Mouse (Mus musculus): ENCODE results near the gene Gm5741. TPM values are rescaled to one million over a fixed set of nuclear protein-coding genes. Genes with fewer than 3 reads are reported as not detected.

The Gm5741 gene
- polyA plus RNA-seq (2016; fragmentation: Nextera tagmentation; extraction: Ambion mirVana) = 0.79 TPM in 1 of 2 replicates, not detected in the other

DNA sequence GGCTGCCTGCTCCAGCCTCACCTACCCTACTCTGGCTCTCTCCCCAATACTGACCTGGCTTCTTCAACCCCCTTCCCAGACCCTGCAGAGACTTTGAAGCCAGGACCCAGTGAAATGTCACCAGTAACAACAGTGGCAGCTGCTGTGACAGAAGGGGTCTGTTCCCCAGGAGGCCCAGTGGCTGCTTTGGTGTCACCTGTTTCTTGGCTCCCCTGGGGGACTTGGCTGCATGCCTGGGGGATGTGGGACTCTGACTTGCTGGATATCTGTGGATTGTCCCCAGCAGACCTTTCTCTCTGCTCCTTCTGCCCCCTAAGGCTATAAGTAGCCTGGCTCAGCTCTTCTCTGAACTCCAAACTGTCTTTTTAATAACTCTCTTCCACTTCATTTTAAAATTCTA lies at the start of gene Gm5741:
Gm5741 (minus strand) TSS at position 1 of the 400 bp plus-strand sequence.
- DNase-seq (ENCODE audit: low spot score) = no peak
- H3K4me1 ChIP-seq = peaks cover 17% of the 10 kb centered on the region
- peaks cover 28% of the 10 kb centered on the region for H3K36me3 ChIP-seq
- no peaks in the 10 kb centered on the region for H3K27me3 ChIP-seq (ENCODE audit: low read depth, poor library complexity, severe bottlenecking)
- no peak within 1 kb of the TSS for H3K27ac ChIP-seq
- H3K9me3 ChIP-seq (replicated peaks) = no peaks in the 10 kb centered on the region
- no peak within 1 kb of the TSS for H3K4me3 ChIP-seq

DNA sequence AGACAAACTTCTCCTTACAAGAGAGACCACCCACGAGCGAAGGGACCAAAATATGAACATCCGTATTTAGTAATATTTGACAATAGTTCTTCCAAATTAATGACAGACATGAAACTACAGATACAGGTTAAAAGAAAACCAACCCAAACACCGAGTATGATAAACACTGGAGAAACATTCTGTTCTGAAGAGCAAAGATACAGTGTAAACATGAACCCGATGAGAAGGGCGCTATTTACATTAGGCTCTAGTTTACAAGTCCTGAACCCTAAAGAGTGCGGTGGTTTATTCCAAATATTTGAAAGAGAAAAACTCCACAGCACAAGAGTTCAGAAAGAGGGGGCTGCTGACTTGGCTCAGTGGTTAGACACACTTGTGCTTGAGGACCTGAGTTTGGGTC lies 49.2 kb upstream of the Gm5741 start:
- H3K4me1 ChIP-seq = peaks cover 3% of the 10 kb centered on the region
- H3K4me3 ChIP-seq = no peak overlapping the region
- peaks cover 5% of the 10 kb centered on the region; the same call in 1 of the 2 replicates for H3K36me3 ChIP-seq
- DNase-seq (ENCODE audit: low spot score) = no peak
- WGBS = 92% methylated on average over 7 of the region's 7 CpGs
- H3K27ac ChIP-seq = no peak overlapping the region
- no peaks in the 10 kb centered on the region for H3K27me3 ChIP-seq (ENCODE audit: low read depth, poor library complexity, severe bottlenecking)
- H3K9me3 ChIP-seq (replicated peaks) = no peaks in the 10 kb centered on the region

- DNase-seq (ENCODE audit: low spot score) = no peak
- H3K36me3 ChIP-seq = peaks cover 18% of the 10 kb centered on the region
- H3K4me1 ChIP-seq = peaks cover 3% of the 10 kb centered on the region
- H3K27ac ChIP-seq = no peak overlapping the region
- no peak overlapping the region for H3K4me3 ChIP-seq
- no peaks in the 10 kb centered on the region for H3K9me3 ChIP-seq (replicated peaks)
- 79% methylated on average over 4 of the region's 4 CpGs for WGBS
- H3K27me3 ChIP-seq (ENCODE audit: low read depth, poor library complexity, severe bottlenecking) = no peaks in the 10 kb centered on the region
Observed at GRCm38 (mm10) chr8:85115501-85115900, 47.7 kb upstream of the Gm5741 start.

DNA sequence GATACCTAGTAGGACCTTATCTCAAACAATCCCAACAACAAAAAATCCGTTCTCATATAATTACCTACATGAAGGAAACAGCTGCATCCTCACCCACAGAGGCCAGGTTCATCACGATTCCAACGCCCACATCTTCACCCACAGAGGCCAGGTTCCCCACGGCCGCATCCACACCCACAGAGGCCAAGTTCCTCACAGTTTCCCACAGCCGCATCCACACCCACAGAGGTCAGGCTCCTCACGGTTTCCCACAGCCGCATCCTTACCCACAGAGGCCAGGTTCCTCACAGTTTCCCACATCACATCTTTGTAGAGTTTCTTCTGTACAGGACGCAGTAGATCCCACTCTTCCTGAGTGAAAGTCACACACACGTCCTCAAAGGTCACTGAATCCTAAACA lies 45.5 kb upstream of the Gm5741 start:
- Histone ChIP-seq H3K4me3 (no peak overlapping the region), H3K36me3 (peaks cover 29% of the 10 kb centered on the region), H3K9me3 (replicated peaks) (no peaks in the 10 kb centered on the region), H3K27me3 (ENCODE audit: low read depth, poor library complexity, severe bottlenecking) (no peaks in the 10 kb centered on the region), H3K27ac (no peak overlapping the region), H3K4me1 (no peaks in the 10 kb centered on the region)
- DNase-seq (ENCODE audit: low spot score) = no peak
- WGBS = 95% methylated on average over 10 of the region's 10 CpGs

- 89% methylated on average over 4 of the region's 4 CpGs for WGBS
- no peak for DNase-seq (ENCODE audit: low spot score)
- H3K27ac ChIP-seq = no peak overlapping the region
Observed at GRCm38 (mm10) chr8:85100076-85100665, 32.4 kb upstream of the Gm5741 start.

DNA sequence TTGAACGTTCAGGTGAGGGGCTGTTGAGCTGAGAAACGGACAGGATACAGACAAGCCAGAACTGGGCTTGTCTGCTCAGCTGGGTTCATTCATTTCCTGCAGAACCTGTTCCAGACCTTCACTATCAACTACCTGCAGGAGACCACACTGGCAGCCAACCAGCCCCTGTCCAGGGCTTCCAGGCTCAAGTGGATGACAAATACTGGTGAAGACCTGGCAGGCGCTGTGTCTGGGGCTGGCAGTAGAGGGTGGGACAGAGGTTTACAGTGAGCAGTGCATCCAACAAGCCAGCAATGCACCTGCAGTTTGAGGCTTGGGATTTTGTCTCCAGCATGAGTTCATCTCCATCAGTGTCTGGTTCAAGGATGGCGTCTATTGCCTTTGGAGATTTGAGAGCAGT lies 29.1 kb upstream of the Gm5741 start:
- no peaks in the 10 kb centered on the region for H3K4me1 ChIP-seq
- H3K4me3 ChIP-seq = no peak overlapping the region
- no peaks in the 10 kb centered on the region for H3K27me3 ChIP-seq (ENCODE audit: low read depth, poor library complexity, severe bottlenecking)
- WGBS = 90% methylated on average over 4 of the region's 4 CpGs
- no peak for DNase-seq (ENCODE audit: low spot score)
- H3K27ac ChIP-seq = no peak overlapping the region
- peaks cover 62% of the 10 kb centered on the region for H3K36me3 ChIP-seq
- no peaks in the 10 kb centered on the region for H3K9me3 ChIP-seq (replicated peaks)

More at GRCm38 (mm10) chr8:85100076-85100665, 32.4 kb upstream of the Gm5741 start:
- Histone ChIP-seq H3K9me3 (replicated peaks) (no peaks in the 10 kb centered on the region), H3K4me1 (no peaks in the 10 kb centered on the region), H3K36me3 (peaks cover 37% of the 10 kb centered on the region), H3K4me3 (no peak overlapping the region), H3K27me3 (ENCODE audit: low read depth, poor library complexity, severe bottlenecking) (no peaks in the 10 kb centered on the region)

DNA sequence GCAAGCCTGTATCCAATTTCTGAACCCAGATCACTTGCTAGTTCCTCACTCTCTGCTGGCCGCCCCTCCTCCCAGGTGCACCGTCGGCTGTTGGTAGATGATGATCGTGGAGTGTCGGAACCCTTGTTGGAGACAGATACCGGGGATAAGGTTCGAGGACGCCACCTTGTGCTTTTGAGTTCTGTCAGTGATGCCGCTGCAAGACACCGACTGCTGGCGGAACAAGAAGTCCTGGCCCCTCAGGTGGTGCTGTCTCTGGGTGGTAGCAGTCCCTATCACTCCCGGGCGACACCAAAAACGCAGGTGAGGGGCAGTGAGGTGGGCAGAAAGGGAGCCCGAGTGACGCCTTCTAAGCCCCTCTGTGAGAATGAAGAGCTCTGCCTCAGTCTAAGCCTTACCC lies 28.4 kb upstream of the Gm5741 start:
- WGBS = 95% methylated on average over 16 of the region's 16 CpGs

DNA sequence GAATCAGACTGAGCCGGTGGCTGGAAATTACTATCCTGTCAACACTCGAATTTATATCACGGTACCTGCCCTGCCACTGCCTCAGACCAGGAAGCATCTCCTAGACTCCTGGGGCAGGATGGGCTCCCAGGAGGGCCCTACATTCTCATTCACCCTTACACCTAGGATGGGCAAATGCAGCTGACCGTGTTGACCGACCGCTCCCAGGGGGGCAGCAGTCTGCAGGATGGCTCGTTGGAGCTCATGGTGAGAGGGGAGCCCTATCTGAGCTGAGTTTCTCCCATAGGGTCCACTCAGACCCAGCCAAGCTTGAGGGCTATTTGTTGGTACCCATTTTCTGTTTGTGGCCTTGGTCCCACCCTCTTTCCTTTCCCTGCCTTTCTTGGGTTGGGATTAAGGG lies 27.8 kb upstream of the Gm5741 start:
- Histone ChIP-seq H3K27me3 (ENCODE audit: low read depth, poor library complexity, severe bottlenecking) (no peaks in the 10 kb centered on the region), H3K27ac (no peak overlapping the region), H3K4me3 (no peak overlapping the region), H3K9me3 (replicated peaks) (no peaks in the 10 kb centered on the region), H3K4me1 (peaks cover 3% of the 10 kb centered on the region; the same call in 1 of the 2 replicates), H3K36me3 (peaks cover 72% of the 10 kb centered on the region)
- no peak for DNase-seq (ENCODE audit: low spot score)
- 94% methylated on average over 7 of the region's 7 CpGs for WGBS

More for the DNA sequence above, 28.4 kb upstream of the Gm5741 start:
- no peak for DNase-seq (ENCODE audit: low spot score)
- Histone ChIP-seq H3K4me1 (peaks cover 3% of the 10 kb centered on the region; the same call in 1 of the 2 replicates), H3K9me3 (replicated peaks) (no peaks in the 10 kb centered on the region), H3K27ac (no peak overlapping the region), H3K27me3 (ENCODE audit: low read depth, poor library complexity, severe bottlenecking) (no peaks in the 10 kb centered on the region), H3K4me3 (no peak overlapping the region), H3K36me3 (peaks cover 67% of the 10 kb centered on the region)

GRCm38 (mm10) chr8:85095051-85095450 lies 27.3 kb upstream of the Gm5741 start:
- Histone ChIP-seq H3K27ac (no peak overlapping the region), H3K9me3 (replicated peaks) (no peaks in the 10 kb centered on the region), H3K4me1 (peaks cover 3% of the 10 kb centered on the region; the same call in 1 of the 2 replicates), H3K36me3 (peaks cover 72% of the 10 kb centered on the region), H3K27me3 (ENCODE audit: low read depth, poor library complexity, severe bottlenecking) (no peaks in the 10 kb centered on the region), H3K4me3 (no peak overlapping the region)
- 93% methylated on average over 13 of the region's 13 CpGs for WGBS
- no peak for DNase-seq (ENCODE audit: low spot score)

DNA sequence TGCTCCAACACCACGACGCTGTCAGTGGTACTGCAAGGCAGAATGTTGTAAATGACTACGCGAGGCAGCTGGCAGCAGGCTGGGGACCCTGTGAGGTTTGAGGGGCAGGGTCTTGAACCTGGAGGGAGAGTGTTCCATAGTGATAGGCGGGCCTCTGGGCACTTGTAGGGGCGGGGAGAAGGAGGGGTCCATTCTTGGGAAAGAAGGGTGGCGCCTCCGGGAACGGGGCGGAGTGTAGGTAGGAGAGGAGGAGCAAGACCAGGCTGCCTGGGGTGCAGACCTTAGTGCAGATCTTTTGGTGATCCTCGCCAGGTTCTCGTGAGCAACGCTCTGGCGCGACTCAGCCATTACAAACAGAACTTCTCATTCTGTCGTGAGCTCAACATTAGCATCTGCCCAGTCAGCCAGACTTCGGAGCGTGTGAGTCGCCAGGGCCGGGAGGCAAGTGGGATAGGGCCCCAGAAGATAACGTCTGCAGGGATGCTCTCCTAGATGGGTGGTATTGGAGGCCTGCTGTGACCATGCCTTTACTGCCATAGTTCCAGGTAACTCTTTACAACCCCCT lies 23.8 kb upstream of the Gm5741 start:
- DNase-seq (ENCODE audit: low spot score) = no peak
- Histone ChIP-seq H3K4me3 (no peak overlapping the region), H3K27ac (no peak overlapping the region), H3K36me3 (peaks cover 80% of the 10 kb centered on the region), H3K27me3 (ENCODE audit: low read depth, poor library complexity, severe bottlenecking) (no peaks in the 10 kb centered on the region), H3K4me1 (peaks cover 3% of the 10 kb centered on the region; the same call in 1 of the 2 replicates), H3K9me3 (replicated peaks) (no peaks in the 10 kb centered on the region)
- 22% methylated on average over 21 of the region's 21 CpGs for WGBS

DNA sequence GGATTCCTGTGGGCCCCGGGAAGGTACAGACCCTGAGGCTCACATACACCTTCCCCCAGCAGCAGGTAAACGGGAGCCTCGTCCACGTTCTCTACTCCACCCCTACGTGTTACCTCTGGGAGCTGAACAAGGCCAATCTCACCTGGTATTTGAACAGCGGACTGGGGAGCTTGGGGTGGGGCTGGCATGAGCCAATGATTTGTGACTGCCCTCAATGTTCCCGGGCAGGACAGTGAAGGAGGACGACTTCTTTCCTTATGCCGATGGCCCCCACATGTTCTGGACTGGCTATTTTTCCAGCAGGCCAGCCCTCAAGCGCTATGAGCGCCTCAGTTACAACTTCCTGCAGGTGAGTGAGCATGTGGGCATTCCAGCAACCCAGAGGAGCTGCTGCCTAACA lies 23.1 kb upstream of the Gm5741 start:
- H3K4me3 ChIP-seq = no peak overlapping the region
- peaks cover 3% of the 10 kb centered on the region; the same call in 1 of the 2 replicates for H3K4me1 ChIP-seq
- 90% methylated on average over 11 of the region's 11 CpGs for WGBS
- H3K9me3 ChIP-seq (replicated peaks) = no peaks in the 10 kb centered on the region
- no peak for DNase-seq (ENCODE audit: low spot score)
- peaks cover 77% of the 10 kb centered on the region for H3K36me3 ChIP-seq
- H3K27me3 ChIP-seq (ENCODE audit: low read depth, poor library complexity, severe bottlenecking) = no peaks in the 10 kb centered on the region
- H3K27ac ChIP-seq = no peak overlapping the region

DNA sequence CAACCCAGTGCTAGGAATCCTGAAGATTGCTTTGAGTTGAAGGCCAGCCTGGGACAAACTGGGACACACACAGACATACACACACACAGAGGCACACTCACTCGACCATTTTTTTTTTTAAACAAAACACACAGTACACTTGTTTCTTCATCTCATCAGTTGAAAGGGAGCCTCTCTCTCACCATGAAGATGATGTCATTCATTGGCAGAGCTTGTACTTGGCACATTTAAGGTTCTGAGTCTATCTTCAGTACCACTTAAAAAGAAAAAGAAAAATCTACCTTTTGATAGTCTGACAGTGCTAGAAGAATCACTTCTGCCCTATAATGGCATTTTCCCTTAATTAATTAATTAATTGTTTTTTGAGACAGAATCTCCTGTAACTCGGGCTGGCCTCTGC lies 21.0 kb upstream of the Gm5741 start:
- Histone ChIP-seq H3K27ac (no peak overlapping the region), H3K27me3 (ENCODE audit: low read depth, poor library complexity, severe bottlenecking) (no peaks in the 10 kb centered on the region), H3K9me3 (replicated peaks) (no peaks in the 10 kb centered on the region), H3K4me1 (peaks cover 9% of the 10 kb centered on the region), H3K36me3 (peaks cover 68% of the 10 kb centered on the region), H3K4me3 (no peak overlapping the region)
- 87% methylated on average over 2 of the region's 2 CpGs for WGBS
- no peak for DNase-seq (ENCODE audit: low spot score)

DNA sequence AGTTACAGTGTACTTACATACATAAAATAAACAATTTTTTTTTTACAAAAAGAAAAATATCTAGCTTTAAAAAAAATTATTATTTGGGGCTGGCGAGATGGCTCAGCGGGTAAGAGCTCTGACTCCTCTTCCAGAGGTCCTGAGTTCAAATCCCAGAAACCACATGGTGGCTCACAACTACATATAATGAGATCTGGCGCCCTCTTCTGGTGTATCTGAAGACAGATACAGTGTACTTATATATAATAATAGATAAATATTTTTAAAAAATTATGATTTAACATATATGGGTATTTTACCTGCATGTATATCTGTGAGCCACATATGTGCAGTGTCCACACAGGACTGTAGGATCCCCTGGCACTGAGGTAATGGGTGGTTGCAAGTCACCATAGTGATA lies 18.5 kb upstream of the Gm5741 start:
- no peak for DNase-seq (ENCODE audit: low spot score)
- peaks cover 53% of the 10 kb centered on the region for H3K36me3 ChIP-seq
- WGBS = 84% methylated on average over 3 of the region's 3 CpGs

More for the DNA sequence above, 18.5 kb upstream of the Gm5741 start:
- H3K4me3 ChIP-seq = no peak overlapping the region
- H3K27me3 ChIP-seq (ENCODE audit: low read depth, poor library complexity, severe bottlenecking) = no peaks in the 10 kb centered on the region
- H3K4me1 ChIP-seq = peaks cover 28% of the 10 kb centered on the region
- no peaks in the 10 kb centered on the region for H3K9me3 ChIP-seq (replicated peaks)
- no peak overlapping the region for H3K27ac ChIP-seq

All from limb, embryonic 10.5 days (tissue).